Mouse (Mus musculus): ENCODE measurements around the gene Slc16a9. TPM values are rescaled to one million over a fixed set of nuclear protein-coding genes. Genes with fewer than 3 reads are reported as not detected.

Slc16a9 gene
- polyA plus RNA-seq, 1 experiment: 6.8 TPM

DNA sequence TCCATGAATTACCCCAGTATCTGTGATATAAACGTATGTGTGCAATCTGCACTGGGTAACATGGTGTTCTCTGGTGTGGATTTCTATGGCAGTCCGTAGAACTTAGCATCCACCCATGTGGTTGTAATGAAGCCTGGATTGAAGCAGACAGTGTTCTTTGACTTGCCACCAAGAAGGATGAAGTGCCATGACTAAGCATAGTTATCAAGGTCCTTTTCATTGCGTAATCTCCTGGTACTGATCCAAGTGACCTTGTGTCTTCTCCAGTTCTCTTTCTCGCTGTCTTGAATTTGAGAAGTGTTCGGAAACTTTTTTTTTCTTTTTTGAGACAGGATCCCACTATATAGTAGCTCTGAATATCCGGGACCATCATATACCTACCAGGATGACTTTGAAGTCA, 20.3 kb upstream of the Slc16a9 start:
- DNase-seq (ENCODE audit: low read depth in 1 of 2, low spot score in 2 of 2): no peak
- Histone ChIP-seq H3K4me3 (ENCODE audit: extremely low read depth, insufficient read depth, insufficient read length) (no peak overlapping the region), H3K36me3 (ENCODE audit: control insufficient read depth, insufficient read depth, low read length) (no peaks in the 10 kb centered on the region), H3K4me1 (ENCODE audit: control insufficient read depth, insufficient read depth, insufficient read length) (no peaks in the 10 kb centered on the region), H3K27ac (ENCODE audit: insufficient read depth, low read length) (no peak overlapping the region), H3K27me3 (ENCODE audit: control insufficient read depth, insufficient read depth, low read length) (no peaks in the 10 kb centered on the region)
- no peak for TF ChIP-seq CTCF (IDR thresholded peaks at IDR 0.05; ENCODE audit: extremely low read depth, insufficient read depth, insufficient read length, insufficient replicate concordance)
- no peak for TF ChIP-seq POLR2A (IDR thresholded peaks at IDR 0.05; ENCODE audit: low read depth, low read length)
- WGBS: 69% methylated on average over 6 of the region's 6 CpGs

DNA sequence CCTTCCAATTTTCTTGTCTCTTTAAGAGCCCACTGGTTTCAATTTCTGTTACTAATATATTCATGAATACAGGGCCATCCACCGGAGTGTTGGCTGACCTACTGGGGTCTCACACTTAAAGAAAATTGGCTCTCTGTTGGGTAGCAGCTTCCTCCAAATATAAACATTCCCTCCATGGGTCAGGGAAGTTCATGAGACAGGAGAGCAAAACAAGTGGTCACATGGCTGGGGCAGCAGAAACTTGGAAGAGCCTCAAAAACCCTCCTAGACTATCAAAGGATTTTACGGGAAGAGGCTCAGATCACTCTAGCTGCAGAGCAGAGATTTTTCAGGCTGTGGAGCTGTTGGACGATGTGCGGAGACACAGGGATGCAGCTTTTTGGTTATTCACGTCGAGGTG, 19.1 kb upstream of the Slc16a9 start:
- Histone ChIP-seq H3K4me1 (ENCODE audit: control insufficient read depth, insufficient read depth, insufficient read length) (no peaks in the 10 kb centered on the region), H3K27me3 (ENCODE audit: control insufficient read depth, insufficient read depth, low read length) (no peaks in the 10 kb centered on the region), H3K36me3 (ENCODE audit: control insufficient read depth, insufficient read depth, low read length) (no peaks in the 10 kb centered on the region), H3K27ac (ENCODE audit: insufficient read depth, low read length) (no peak overlapping the region), H3K4me3 (ENCODE audit: extremely low read depth, insufficient read depth, insufficient read length) (no peak overlapping the region)
- WGBS: 82% methylated on average over 6 of the region's 6 CpGs
- no peak for TF ChIP-seq POLR2A (IDR thresholded peaks at IDR 0.05; ENCODE audit: low read depth, low read length)
- TF ChIP-seq CTCF (IDR thresholded peaks at IDR 0.05; ENCODE audit: extremely low read depth, insufficient read depth, insufficient read length, insufficient replicate concordance): no peak
- DNase-seq (ENCODE audit: low read depth in 1 of 2, low spot score in 2 of 2): no peak

DNA sequence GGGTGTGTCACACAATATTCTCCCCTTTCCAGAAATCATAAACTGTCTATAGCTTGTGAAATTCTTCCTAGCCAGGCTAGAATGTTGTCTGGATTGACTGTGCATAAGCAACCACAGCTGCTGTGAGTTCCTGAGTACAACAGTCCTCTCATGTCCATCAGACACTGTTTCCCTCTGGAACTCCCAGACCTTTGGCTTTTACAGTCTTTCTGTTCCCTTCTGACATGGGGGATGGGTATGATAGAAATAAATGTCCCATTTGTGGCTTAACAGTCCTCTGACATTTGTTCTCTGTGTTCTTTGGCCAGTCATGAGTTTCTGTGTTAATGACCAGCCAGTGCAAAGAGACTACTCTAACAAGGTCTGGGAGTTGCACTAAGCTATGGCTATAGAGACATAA, 18.3 kb upstream of the Slc16a9 start:
- no peak overlapping the region for H3K4me3 ChIP-seq (ENCODE audit: extremely low read depth, insufficient read depth, insufficient read length)
- no peaks in the 10 kb centered on the region for H3K36me3 ChIP-seq (ENCODE audit: control insufficient read depth, insufficient read depth, low read length)
- no peaks in the 10 kb centered on the region for H3K4me1 ChIP-seq (ENCODE audit: control insufficient read depth, insufficient read depth, insufficient read length)
- no peak for TF ChIP-seq POLR2A (IDR thresholded peaks at IDR 0.05; ENCODE audit: low read depth, low read length)
- no peak for TF ChIP-seq CTCF (IDR thresholded peaks at IDR 0.05; ENCODE audit: extremely low read depth, insufficient read depth, insufficient read length, insufficient replicate concordance)
- no peaks in the 10 kb centered on the region for H3K27me3 ChIP-seq (ENCODE audit: control insufficient read depth, insufficient read depth, low read length)
- DNase-seq (ENCODE audit: low read depth in 1 of 2, low spot score in 2 of 2): no peak
- no peak overlapping the region for H3K27ac ChIP-seq (ENCODE audit: insufficient read depth, low read length)

DNA sequence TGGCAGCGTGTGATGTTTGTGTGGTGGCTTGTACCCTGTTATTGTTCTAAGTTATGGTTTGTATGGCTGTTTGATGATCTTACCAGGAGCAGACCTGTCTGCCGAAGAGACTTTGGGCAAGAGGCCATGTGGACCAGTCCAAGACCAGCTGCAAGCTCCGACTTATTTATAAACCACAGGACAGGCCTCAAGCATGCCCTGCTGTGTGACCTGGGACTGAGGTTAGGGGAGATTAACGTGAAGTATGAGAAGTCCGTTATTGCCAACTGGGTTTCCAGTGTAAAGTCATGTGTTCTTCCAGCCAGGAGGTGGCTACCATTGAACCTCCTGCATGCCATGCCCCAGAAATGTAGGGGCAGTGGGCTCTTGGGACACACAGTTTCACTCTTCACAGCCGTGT, 14.5 kb upstream of the Slc16a9 start:
- Histone ChIP-seq H3K36me3 (ENCODE audit: control insufficient read depth, insufficient read depth, low read length) (no peaks in the 10 kb centered on the region), H3K4me3 (ENCODE audit: extremely low read depth, insufficient read depth, insufficient read length) (no peak overlapping the region), H3K27ac (ENCODE audit: insufficient read depth, low read length) (no peak overlapping the region), H3K27me3 (ENCODE audit: control insufficient read depth, insufficient read depth, low read length) (no peaks in the 10 kb centered on the region), H3K4me1 (ENCODE audit: control insufficient read depth, insufficient read depth, insufficient read length) (no peaks in the 10 kb centered on the region)
- WGBS: 89% methylated on average over 6 of the region's 6 CpGs
- no peak for TF ChIP-seq CTCF (IDR thresholded peaks at IDR 0.05; ENCODE audit: extremely low read depth, insufficient read depth, insufficient read length, insufficient replicate concordance)
- DNase-seq (ENCODE audit: low read depth in 1 of 2, low spot score in 2 of 2): no peak

GRCm38 (mm10) chr10:70237936-70238335, 7.0 kb upstream of the Slc16a9 start:
- 75% methylated on average over 2 of the region's 2 CpGs for WGBS
- Histone ChIP-seq H3K27ac (ENCODE audit: insufficient read depth, low read length) (no peak overlapping the region), H3K27me3 (ENCODE audit: control insufficient read depth, insufficient read depth, low read length) (no peaks in the 10 kb centered on the region), H3K4me1 (ENCODE audit: control insufficient read depth, insufficient read depth, insufficient read length) (no peaks in the 10 kb centered on the region), H3K4me3 (ENCODE audit: extremely low read depth, insufficient read depth, insufficient read length) (no peak overlapping the region), H3K36me3 (ENCODE audit: control insufficient read depth, insufficient read depth, low read length) (no peaks in the 10 kb centered on the region)
- TF ChIP-seq POLR2A (IDR thresholded peaks at IDR 0.05; ENCODE audit: low read depth, low read length) (no peak), CTCF (IDR thresholded peaks at IDR 0.05; ENCODE audit: extremely low read depth, insufficient read depth, insufficient read length, insufficient replicate concordance) (no peak)
- no peak for DNase-seq (ENCODE audit: low read depth in 1 of 2, low spot score in 2 of 2)

GRCm38 (mm10) chr10:70242751-70243444, 2.0 kb upstream of the Slc16a9 start:
- no peaks in the 10 kb centered on the region for H3K4me1 ChIP-seq (ENCODE audit: control insufficient read depth, insufficient read depth, insufficient read length)
- peaks cover 8% of the 10 kb centered on the region for H3K27me3 ChIP-seq (ENCODE audit: control insufficient read depth, insufficient read depth, low read length)
- no peak overlapping the region for H3K4me3 ChIP-seq (ENCODE audit: extremely low read depth, insufficient read depth, insufficient read length)
- H3K27ac ChIP-seq (ENCODE audit: insufficient read depth, low read length): no peak overlapping the region
- WGBS: 56% methylated on average over 8 of the region's 8 CpGs
- no peak for TF ChIP-seq CTCF (IDR thresholded peaks at IDR 0.05; ENCODE audit: extremely low read depth, insufficient read depth, insufficient read length, insufficient replicate concordance)
- no peak for TF ChIP-seq POLR2A (IDR thresholded peaks at IDR 0.05; ENCODE audit: low read depth, low read length)
- no peak for DNase-seq (ENCODE audit: low read depth in 1 of 2, low spot score in 2 of 2)
- H3K36me3 ChIP-seq (ENCODE audit: control insufficient read depth, insufficient read depth, low read length): no peaks in the 10 kb centered on the region

DNA sequence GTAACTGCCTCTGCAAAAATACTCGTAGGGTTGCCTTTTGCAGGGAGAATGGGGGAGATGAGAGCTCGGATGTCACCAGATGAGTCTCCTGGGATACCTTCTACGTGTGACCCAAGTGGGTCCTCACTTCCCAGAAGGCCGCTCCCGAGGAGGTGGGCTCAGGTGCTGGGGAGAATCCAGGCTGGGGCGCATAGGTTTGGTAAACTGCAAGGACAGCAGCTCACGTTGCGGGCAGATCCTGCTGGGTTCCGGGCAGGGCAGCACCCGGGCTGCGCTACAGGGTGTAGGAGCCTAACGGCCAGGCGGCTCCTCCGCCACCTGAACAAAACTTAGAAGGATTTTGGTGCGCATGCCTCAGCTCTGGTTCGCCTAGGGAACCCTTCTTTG, 652 bp downstream of the Slc16a9 start:
- Histone ChIP-seq H3K27ac (ENCODE audit: insufficient read depth, low read length) (peak overlapping the region; percentile 34), H3K36me3 (ENCODE audit: control insufficient read depth, insufficient read depth, low read length) (no peaks in the 10 kb centered on the region), H3K4me3 (ENCODE audit: extremely low read depth, insufficient read depth, insufficient read length) (peak overlapping the region; percentile 32)

More for the DNA sequence above, 652 bp downstream of the Slc16a9 start:
- DNase-seq (ENCODE audit: low read depth in 1 of 2, low spot score in 2 of 2): no peak
- TF ChIP-seq CTCF (IDR thresholded peaks at IDR 0.05; ENCODE audit: extremely low read depth, insufficient read depth, insufficient read length, insufficient replicate concordance): no peak
- H3K27me3 ChIP-seq (ENCODE audit: control insufficient read depth, insufficient read depth, low read length): peaks cover 8% of the 10 kb centered on the region
- 4% methylated on average over 16 of the region's 16 CpGs for WGBS
- no peaks in the 10 kb centered on the region for H3K4me1 ChIP-seq (ENCODE audit: control insufficient read depth, insufficient read depth, insufficient read length)

Data from spleen, adult 2 months (tissue).